ENCODE assay signal across 26 mouse cellular contexts in genomic region chr6:137105285-137105684, GRCm38 (mm10).
A peak's percentile ranks its signal among the peaks of the same experiment; 100 is the strongest.
DNase-seq lines count a peak whose midpoint lies in the region; ATAC-seq and TF ChIP-seq lines count a peak whose summit lies in the region.
"Had no signal": no experiment of that assay in that cellular context is flagged by ENCODE, and none has a peak within 500 bp of the region (broad histone marks: within the 10 kb centered on the region; RNA-seq: fewer than 3 reads in every experiment).

No protein-coding gene starts in this region.

- H3K27ac ChIP-seq in intestine, embryonic 14.5 days (ENCODE audit: low read depth) = peak overlapping the region; percentile 30; the same call in 1 of the 2 replicates
- no peak overlapping the region for H3K27ac ChIP-seq in intestine, embryonic 16.5 days (ENCODE audit: low read length)
- H3K27ac ChIP-seq in limb, embryonic 11.5 days (replicated peaks; ENCODE audit: low read depth, low read length) = no peak overlapping the region
- H3K27ac ChIP-seq in limb, embryonic 10.5 days = no peak overlapping the region
- H3K27ac ChIP-seq in lung, embryonic 16.5 days (ENCODE audit: low read length) = peak overlapping the region; percentile 62
- peak overlapping the region; percentile 65 for H3K27ac ChIP-seq in stomach, postnatal 0 days (replicated peaks)
- H3K27ac ChIP-seq in hindbrain, embryonic 13.5 days = no peak overlapping the region
- H3K27ac ChIP-seq: forebrain, embryonic 12.5 days; hindbrain, embryonic 10.5 days; kidney, embryonic 15.5 days; layer of hippocampus, adult 2 months; left cerebral cortex, adult 2 months; limb, embryonic 15.5 days; midbrain, embryonic 12.5 days; neural tube, embryonic 12.5 days had no signal

- no peak for ATAC-seq in intestine, embryonic 14.5 days (replicated peaks; ENCODE audit: low FRiP score, low TSS enrichment, low read depth)
- ATAC-seq in intestine, embryonic 16.5 days = no peak
- ATAC-seq in limb, embryonic 11.5 days (ENCODE audit: insufficient number of reproducible peaks, low FRiP score, low TSS enrichment, low read depth) = no peak
- peak; percentile 56 for ATAC-seq in lung, embryonic 16.5 days (ENCODE audit: low read depth)
- no peak for ATAC-seq in stomach, postnatal 0 days (ENCODE audit: low FRiP score, low TSS enrichment)
- ATAC-seq in hindbrain, embryonic 13.5 days (ENCODE audit: low FRiP score) = no peak
- ATAC-seq: forebrain, postnatal 0 days; hindbrain, embryonic 16.5 days; intestine, embryonic 15.5 days had no signal

- H3K4me3 ChIP-seq in intestine, embryonic 14.5 days (ENCODE audit: low read depth, low read length) = no peak overlapping the region
- H3K4me3 ChIP-seq in intestine, embryonic 16.5 days (ENCODE audit: low read length) = no peak overlapping the region
- H3K4me3 ChIP-seq in limb, embryonic 11.5 days (ENCODE audit: low read depth, low read length) = no peak overlapping the region
- no peak overlapping the region for H3K4me3 ChIP-seq in limb, embryonic 10.5 days
- no peak overlapping the region for H3K4me3 ChIP-seq in lung, embryonic 16.5 days (ENCODE audit: low read length)
- no peak overlapping the region for H3K4me3 ChIP-seq in stomach, postnatal 0 days (ENCODE audit: low read depth, low read length)
- H3K4me3 ChIP-seq in hindbrain, embryonic 13.5 days = no peak overlapping the region
- H3K4me3 ChIP-seq: forebrain, embryonic 12.5 days; hindbrain, embryonic 10.5 days; intestine, embryonic 15.5 days; kidney, embryonic 15.5 days; layer of hippocampus, adult 2 months; left cerebral cortex, adult 2 months; limb, embryonic 15.5 days; megakaryocyte, embryonic 14.5 days; midbrain, embryonic 12.5 days; myocyte; neural tube, embryonic 12.5 days had no signal

- H3K9ac ChIP-seq in intestine, embryonic 14.5 days (ENCODE audit: low read length) = no peak overlapping the region
- no peak overlapping the region for H3K9ac ChIP-seq in intestine, embryonic 16.5 days (ENCODE audit: low read depth, low read length)
- no peak overlapping the region for H3K9ac ChIP-seq in limb, embryonic 11.5 days (ENCODE audit: low read length)
- H3K9ac ChIP-seq in lung, embryonic 16.5 days (ENCODE audit: low read length) = no peak overlapping the region
- no peak overlapping the region for H3K9ac ChIP-seq in stomach, postnatal 0 days (ENCODE audit: low read length)
- no peak overlapping the region for H3K9ac ChIP-seq in hindbrain, embryonic 13.5 days
- H3K9ac ChIP-seq: forebrain, embryonic 12.5 days; forebrain, postnatal 0 days; intestine, embryonic 15.5 days; kidney, embryonic 15.5 days; limb, embryonic 15.5 days; midbrain, embryonic 12.5 days; neural tube, embryonic 12.5 days had no signal

- no peak overlapping the region for H3K4me2 ChIP-seq in intestine, embryonic 14.5 days (ENCODE audit: low read length)
- no peak overlapping the region for H3K4me2 ChIP-seq in intestine, embryonic 16.5 days (ENCODE audit: low read depth, low read length)
- H3K4me2 ChIP-seq in limb, embryonic 11.5 days (ENCODE audit: low read depth, severe bottlenecking) = no peak overlapping the region
- no peak overlapping the region for H3K4me2 ChIP-seq in lung, embryonic 16.5 days (ENCODE audit: low read depth, low read length)
- H3K4me2 ChIP-seq in stomach, postnatal 0 days (replicated peaks; ENCODE audit: low read depth) = no peak overlapping the region
- no peak overlapping the region for H3K4me2 ChIP-seq in hindbrain, embryonic 13.5 days
- H3K4me2 ChIP-seq: forebrain, embryonic 12.5 days; intestine, embryonic 15.5 days; kidney, embryonic 15.5 days; limb, embryonic 15.5 days; midbrain, embryonic 12.5 days; neural tube, embryonic 12.5 days had no signal

- H3K27me3 ChIP-seq in intestine, embryonic 14.5 days (replicated peaks; ENCODE audit: control insufficient read depth, insufficient read depth, low read length) = no peaks in the 10 kb centered on the region
- no peaks in the 10 kb centered on the region for H3K27me3 ChIP-seq in intestine, embryonic 16.5 days (replicated peaks; ENCODE audit: control insufficient read depth, insufficient read depth, low read length)
- H3K27me3 ChIP-seq in limb, embryonic 11.5 days (ENCODE audit: control insufficient read depth, insufficient read depth, low read length) = no peaks in the 10 kb centered on the region
- H3K27me3 ChIP-seq in limb, embryonic 10.5 days (ENCODE audit: low read depth, poor library complexity, severe bottlenecking) = no peaks in the 10 kb centered on the region
- H3K27me3 ChIP-seq in lung, embryonic 16.5 days (ENCODE audit: control insufficient read depth, insufficient read depth, low read depth, low read length) = no peaks in the 10 kb centered on the region
- no peaks in the 10 kb centered on the region for H3K27me3 ChIP-seq in stomach, postnatal 0 days (ENCODE audit: control insufficient read depth, insufficient read depth, low read length)
- no peaks in the 10 kb centered on the region for H3K27me3 ChIP-seq in hindbrain, embryonic 13.5 days
- H3K27me3 ChIP-seq: intestine, embryonic 15.5 days; kidney, embryonic 15.5 days; limb, embryonic 15.5 days; megakaryocyte, embryonic 14.5 days; midbrain, embryonic 12.5 days; neural tube, embryonic 12.5 days had no signal

- no peak for TF ChIP-seq CTCF in stomach, postnatal 0 days (IDR thresholded peaks at IDR 0.05; ENCODE audit: low read depth)

- 0 out of 2 replicates have a peak, but pooled peaks cover 2% of the 10 kb centered on the region for H3K36me3 ChIP-seq in intestine, embryonic 14.5 days (ENCODE audit: control insufficient read depth, insufficient read depth, low read length)
- H3K36me3 ChIP-seq in intestine, embryonic 16.5 days (ENCODE audit: control insufficient read depth, insufficient read depth, low read length) = no peaks in the 10 kb centered on the region
- H3K36me3 ChIP-seq in limb, embryonic 11.5 days (ENCODE audit: control insufficient read depth, insufficient read depth, low read length) = no peaks in the 10 kb centered on the region
- H3K36me3 ChIP-seq in limb, embryonic 10.5 days = no peaks in the 10 kb centered on the region
- H3K36me3 ChIP-seq in lung, embryonic 16.5 days (ENCODE audit: control insufficient read depth, insufficient read depth, low read length) = no peaks in the 10 kb centered on the region
- H3K36me3 ChIP-seq in stomach, postnatal 0 days (ENCODE audit: control insufficient read depth, insufficient read depth, low read length) = no peaks in the 10 kb centered on the region
- H3K36me3 ChIP-seq in hindbrain, embryonic 13.5 days = no peaks in the 10 kb centered on the region
- H3K36me3 ChIP-seq: forebrain, embryonic 12.5 days; G1E; hindbrain, embryonic 10.5 days; intestine, embryonic 15.5 days; kidney, embryonic 15.5 days; limb, embryonic 15.5 days; midbrain, embryonic 12.5 days; neural tube, embryonic 12.5 days had no signal

- 63% methylated on average over 4 of the region's 4 CpGs for WGBS in intestine, embryonic 14.5 days
- 75% methylated on average over 4 of the region's 4 CpGs for WGBS in intestine, embryonic 16.5 days
- WGBS in limb, embryonic 11.5 days = 77% methylated on average over 4 of the region's 4 CpGs
- WGBS in limb, embryonic 10.5 days = 87% methylated on average over 4 of the region's 4 CpGs
- WGBS in lung, embryonic 16.5 days = 36% methylated on average over 4 of the region's 4 CpGs
- WGBS in stomach, postnatal 0 days = 54% methylated on average over 4 of the region's 4 CpGs
- 86% methylated on average over 4 of the region's 4 CpGs for WGBS in hindbrain, embryonic 13.5 days

- no peak for DNase-seq in intestine, embryonic 14.5 days (ENCODE audit: low spot score)
- peak; percentile 7 for DNase-seq in limb, embryonic 11.5 days (ENCODE audit: low spot score)
- DNase-seq in limb, embryonic 10.5 days (ENCODE audit: low spot score) = no peak
- no peak for DNase-seq in lung, postnatal 4 days
- no peak for DNase-seq in stomach, postnatal 0 days (ENCODE audit: low spot score)
- DNase-seq: adrenal gland, adult 8-10 months; cerebellum, adult 2 months; cerebellum, postnatal 14 days; forebrain, postnatal 0 days; heart, postnatal 14 days had no signal

- peaks cover 22% of the 10 kb centered on the region for H3K4me1 ChIP-seq in intestine, embryonic 14.5 days (replicated peaks; ENCODE audit: control insufficient read depth, insufficient read depth, low read length)
- H3K4me1 ChIP-seq in intestine, embryonic 16.5 days (ENCODE audit: control insufficient read depth, insufficient read depth, low read length) = peaks cover 13% of the 10 kb centered on the region
- H3K4me1 ChIP-seq in limb, embryonic 11.5 days (ENCODE audit: control insufficient read depth, insufficient read depth, low read length) = no peaks in the 10 kb centered on the region
- peaks cover 5% of the 10 kb centered on the region; the same call in 1 of the 2 replicates for H3K4me1 ChIP-seq in limb, embryonic 10.5 days
- H3K4me1 ChIP-seq in lung, embryonic 16.5 days (replicated peaks; ENCODE audit: control insufficient read depth, insufficient read depth, low read length) = peaks cover 22% of the 10 kb centered on the region
- no peaks in the 10 kb centered on the region; the same call in none of the 2 replicates for H3K4me1 ChIP-seq in stomach, postnatal 0 days (replicated peaks; ENCODE audit: control insufficient read depth, insufficient read depth)
- H3K4me1 ChIP-seq in hindbrain, embryonic 13.5 days (replicated peaks) = no peaks in the 10 kb centered on the region
- H3K4me1 ChIP-seq: intestine, embryonic 15.5 days; megakaryocyte, embryonic 14.5 days; midbrain, embryonic 12.5 days; neural tube, embryonic 12.5 days had no signal

- no peaks in the 10 kb centered on the region for H3K9me3 ChIP-seq in intestine, embryonic 14.5 days (ENCODE audit: control insufficient read depth, low read length)
- no peaks in the 10 kb centered on the region for H3K9me3 ChIP-seq in intestine, embryonic 16.5 days (ENCODE audit: control insufficient read depth, low read length)
- H3K9me3 ChIP-seq in limb, embryonic 11.5 days (ENCODE audit: control insufficient read depth, low read length) = no peaks in the 10 kb centered on the region
- H3K9me3 ChIP-seq in limb, embryonic 10.5 days (replicated peaks) = no peaks in the 10 kb centered on the region
- H3K9me3 ChIP-seq in lung, embryonic 16.5 days (ENCODE audit: control insufficient read depth, low read length) = no peaks in the 10 kb centered on the region
- H3K9me3 ChIP-seq in stomach, postnatal 0 days (ENCODE audit: control insufficient read depth, low read length) = no peaks in the 10 kb centered on the region
- no peaks in the 10 kb centered on the region for H3K9me3 ChIP-seq in hindbrain, embryonic 13.5 days
- H3K9me3 ChIP-seq: forebrain, embryonic 12.5 days; hindbrain, embryonic 10.5 days; intestine, embryonic 15.5 days; kidney, embryonic 15.5 days; limb, embryonic 15.5 days; midbrain, embryonic 12.5 days; neural tube, embryonic 12.5 days had no signal

- no peak for TF ChIP-seq EP300 in stomach, postnatal 0 days (optimal IDR thresholded peaks at IDR 0.05)

Comparison
In these comparisons a context has a peak if more than half of its experiments do, and no peak if none do; other contexts are left out.
1. H3K27ac ChIP-seq: peak in intestine, embryonic 14.5 days (single experiment), lung, embryonic 16.5 days (single experiment) and stomach, postnatal 0 days (single experiment); none in intestine, embryonic 16.5 days (single experiment), limb, embryonic 11.5 days (single experiment), limb, embryonic 10.5 days (single experiment) and hindbrain, embryonic 13.5 days (single experiment).